Mouse (Mus musculus): ENCODE measurements at regions not wholly inside any gene's neighbourhood (a gene's known extent, or its start where the extent isn't known, plus 50 kb on each side); places are given as distances from the start of the nearest gene placed in this dataset.
A peak's percentile ranks its signal among the peaks of the same experiment; 100 is the strongest.

DNA sequence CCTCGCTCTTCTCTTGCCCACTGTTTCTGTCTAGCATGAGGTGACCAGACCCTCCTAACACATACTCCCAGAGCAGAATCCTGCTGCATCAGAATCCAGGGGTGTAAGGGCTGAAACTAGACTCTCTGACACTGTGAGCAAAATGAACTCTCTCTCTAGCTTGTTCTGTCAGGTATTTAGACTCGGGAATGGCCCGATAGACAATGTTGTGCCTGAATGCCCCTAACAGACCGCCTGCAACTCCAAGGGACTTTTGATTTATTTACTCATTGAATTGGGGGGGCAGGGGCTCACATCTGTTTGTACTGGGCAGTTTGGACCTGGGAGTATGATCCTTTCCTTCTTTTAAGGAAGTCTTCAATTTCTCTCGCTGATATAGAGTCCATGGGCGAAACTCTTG, 469.3 kb upstream of the Trpc7 start:
- no peak for DNase-seq (ENCODE audit: low read depth, low spot score)

DNA sequence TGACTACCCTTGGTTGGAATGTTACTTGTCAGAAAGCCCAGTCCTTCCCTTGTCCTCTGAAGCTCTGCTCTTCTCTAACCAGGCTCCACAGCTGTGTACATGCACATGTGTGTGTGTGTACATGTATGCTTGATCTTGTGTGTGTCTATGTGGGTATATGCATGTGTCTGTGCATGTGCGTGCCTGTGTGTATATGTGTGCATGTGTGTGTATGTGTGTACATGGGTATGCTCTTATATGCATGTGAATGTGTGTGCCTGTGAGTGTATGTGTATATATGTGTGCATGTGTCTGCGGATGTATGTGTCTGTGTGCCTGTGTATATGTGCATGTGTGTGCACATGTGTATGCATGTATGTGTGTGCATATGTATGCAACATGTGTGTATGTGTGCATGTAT, 468.6 kb upstream of the Trpc7 start:
- DNase-seq (ENCODE audit: low read depth, low spot score), result no peak

DNA sequence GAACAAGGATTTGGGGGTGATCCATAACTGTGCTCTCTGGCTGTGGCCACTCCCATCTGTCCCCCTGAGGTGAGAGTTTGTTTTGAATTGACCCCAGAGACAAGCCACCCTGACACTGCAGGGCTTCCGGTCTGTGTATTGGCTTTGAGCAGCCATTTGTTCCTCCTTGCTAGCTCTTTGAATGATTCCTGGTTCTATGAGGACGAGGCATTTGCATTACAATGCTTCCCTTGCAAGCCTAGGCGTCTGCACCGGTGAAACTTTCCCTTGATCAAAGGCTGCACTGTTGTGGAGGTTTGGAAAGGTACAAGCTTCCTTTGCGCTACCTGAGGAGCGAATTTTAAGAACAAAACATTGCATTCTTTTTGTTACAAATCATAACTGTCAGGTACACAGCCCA, 466.8 kb upstream of the Trpc7 start:
- peak; percentile 52 for DNase-seq (ENCODE audit: low read depth, low spot score)

DNA sequence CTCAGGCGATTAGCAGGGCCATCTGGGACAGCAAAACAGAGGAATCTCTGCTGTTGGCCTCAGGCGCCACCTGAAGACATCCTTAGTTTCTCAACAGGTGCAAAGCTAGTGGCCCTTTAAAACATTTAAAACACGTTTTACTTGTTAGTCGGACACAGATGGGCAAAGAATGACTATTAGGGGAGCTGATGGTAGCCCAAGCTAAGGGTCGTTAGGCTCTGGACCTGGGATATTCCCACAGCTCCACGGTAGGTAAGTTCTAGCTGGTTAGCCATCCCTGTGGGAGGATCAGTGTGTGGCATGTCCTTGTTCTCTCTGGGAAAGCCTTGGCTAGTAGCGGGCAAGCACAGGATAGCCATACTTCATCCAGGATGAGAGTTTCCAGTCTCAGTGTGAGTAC, 465.5 kb upstream of the Trpc7 start:
- DNase-seq (ENCODE audit: low read depth, low spot score), result no peak

DNA sequence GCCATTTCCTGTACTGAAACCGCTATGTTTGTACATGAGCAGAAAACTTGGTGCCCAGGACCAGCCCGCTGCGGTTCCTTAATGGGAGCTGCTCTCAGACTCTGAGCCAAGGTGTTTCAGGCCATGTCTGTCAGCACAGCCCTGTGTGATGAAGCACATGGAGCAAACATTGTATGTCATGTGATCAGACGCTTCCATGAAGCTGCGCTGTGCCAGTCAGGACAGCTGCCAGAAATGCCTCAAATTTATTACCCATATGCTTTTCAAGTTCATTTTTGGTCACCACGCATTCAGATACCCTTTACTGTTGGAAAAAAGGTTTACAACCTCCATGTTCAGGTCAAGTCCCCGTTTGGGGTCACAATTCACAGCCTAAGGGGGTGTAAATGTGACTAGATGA, 458.8 kb upstream of the Trpc7 start:
- DNase-seq (ENCODE audit: low read depth, low spot score), result no peak

DNA sequence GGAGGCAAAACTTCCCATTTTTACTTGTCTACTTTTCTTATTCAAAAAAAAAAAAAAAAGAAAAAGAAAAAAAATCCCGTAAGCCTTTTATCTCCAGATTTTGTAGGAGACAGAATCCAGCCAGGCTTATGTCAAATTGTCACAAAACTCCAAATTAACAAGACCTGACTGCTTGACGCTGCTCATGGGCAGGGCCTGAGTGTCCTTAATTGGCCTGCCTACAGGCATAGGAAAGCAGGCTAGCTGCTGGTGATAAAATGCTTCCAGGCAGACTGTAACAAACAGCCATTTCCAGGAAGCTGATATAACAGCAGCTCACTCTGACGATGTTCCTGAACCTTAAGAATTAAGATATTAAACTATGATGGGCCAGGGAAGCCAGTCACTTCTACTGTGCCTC, 458.2 kb upstream of the Trpc7 start:
- no peak for DNase-seq (ENCODE audit: low read depth, low spot score)

DNA sequence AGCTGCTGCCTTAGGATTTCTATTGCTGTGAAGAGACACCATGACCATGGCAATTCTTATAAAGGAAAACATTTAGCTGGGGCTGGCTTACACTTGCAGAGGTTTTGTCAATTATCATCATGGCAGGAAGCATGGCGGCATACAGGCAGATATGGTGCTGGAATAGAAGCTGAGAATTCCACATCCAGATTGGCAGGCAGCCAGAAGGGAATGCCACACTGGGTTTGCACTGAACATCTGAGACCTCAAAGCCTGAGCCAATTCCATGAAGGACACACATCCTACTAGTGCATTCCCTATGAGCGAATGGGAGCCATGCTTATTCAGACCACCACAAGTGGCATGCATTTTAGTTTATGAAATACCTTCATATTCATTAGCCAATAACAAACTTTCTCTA, 455.0 kb upstream of the Trpc7 start:
- no peak for DNase-seq (ENCODE audit: low read depth, low spot score)

DNA sequence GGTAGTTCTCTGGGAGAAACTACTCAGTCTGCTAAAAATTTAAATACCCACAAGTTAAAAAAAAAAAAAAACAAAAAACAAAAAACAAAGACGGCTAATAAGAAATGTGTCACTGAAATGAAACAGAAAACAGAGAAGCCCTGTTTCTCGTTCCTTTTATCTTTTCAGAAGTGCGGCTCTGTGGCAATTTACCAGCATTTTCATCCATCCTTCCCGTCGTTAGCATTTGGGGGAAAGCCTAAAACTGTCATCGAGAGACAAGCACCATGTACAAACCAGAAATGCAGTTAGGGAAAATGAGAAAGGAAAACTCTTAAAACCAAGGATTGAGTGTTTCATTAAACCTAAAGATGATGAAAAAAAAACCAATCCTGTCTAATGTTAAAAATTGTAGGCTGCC, 442.9 kb upstream of the Trpc7 start:
- no peak for DNase-seq (ENCODE audit: low read depth, low spot score)

DNA sequence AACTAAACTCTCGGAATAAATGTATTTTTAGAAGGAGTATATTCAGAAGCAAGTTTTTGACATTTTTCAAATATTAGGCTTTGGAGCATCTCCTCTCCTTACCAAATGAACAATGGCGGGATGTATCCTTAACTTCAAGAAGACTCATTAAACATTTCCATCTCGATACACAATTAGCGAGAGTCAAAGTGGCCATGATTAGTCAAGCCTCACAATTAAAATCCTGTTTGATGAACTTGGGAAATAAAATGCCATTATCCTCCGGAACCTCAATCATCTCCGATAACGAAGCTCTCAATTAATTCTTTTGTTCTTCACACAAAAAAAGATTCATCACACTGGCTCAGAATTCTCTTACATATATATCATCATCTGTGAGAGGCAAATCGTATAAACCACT, 440.8 kb upstream of the Trpc7 start:
- DNase-seq (ENCODE audit: low read depth, low spot score), result no peak

DNA sequence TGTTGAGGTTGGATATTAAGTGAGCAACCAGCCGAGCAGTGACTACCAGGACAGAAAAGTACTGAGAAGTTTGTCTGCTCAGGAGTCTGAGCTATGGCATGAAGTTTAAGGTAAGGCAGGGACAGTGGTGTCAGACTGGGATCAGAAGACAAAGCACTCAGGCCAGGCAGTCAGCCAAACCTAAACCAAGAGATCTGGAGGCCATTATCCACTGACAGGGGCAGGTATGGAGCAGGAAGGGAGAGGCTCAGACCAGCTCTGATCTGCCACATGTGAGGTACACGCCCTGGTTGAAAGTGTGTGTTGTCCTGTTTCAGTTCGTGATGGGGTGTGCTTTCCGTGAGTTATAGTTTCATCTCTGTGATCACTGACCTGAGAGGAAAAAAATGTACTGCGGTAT, 437.2 kb upstream of the Trpc7 start:
- DNase-seq (ENCODE audit: low read depth, low spot score), result no peak

DNA sequence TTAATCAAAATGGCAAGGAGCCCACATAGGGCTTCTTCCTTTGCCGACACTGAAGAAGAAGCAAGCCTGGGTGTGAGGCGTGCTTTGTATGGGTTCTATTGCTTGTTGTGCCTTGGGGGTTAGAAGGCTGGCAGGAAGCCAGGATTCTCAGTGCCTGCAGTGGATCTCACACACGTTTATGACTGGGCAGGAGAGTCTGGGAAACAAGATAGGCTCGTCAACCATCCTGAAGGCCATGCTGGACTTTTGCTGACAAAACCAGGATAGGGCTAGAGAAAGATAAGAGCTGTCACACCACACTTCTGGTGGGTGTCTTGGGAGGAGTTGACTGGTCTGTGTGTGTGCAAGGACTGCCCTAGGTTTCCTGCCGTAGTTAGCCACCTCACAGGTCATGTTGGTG, 436.1 kb upstream of the Trpc7 start:
- no peak for DNase-seq (ENCODE audit: low read depth, low spot score)

DNA sequence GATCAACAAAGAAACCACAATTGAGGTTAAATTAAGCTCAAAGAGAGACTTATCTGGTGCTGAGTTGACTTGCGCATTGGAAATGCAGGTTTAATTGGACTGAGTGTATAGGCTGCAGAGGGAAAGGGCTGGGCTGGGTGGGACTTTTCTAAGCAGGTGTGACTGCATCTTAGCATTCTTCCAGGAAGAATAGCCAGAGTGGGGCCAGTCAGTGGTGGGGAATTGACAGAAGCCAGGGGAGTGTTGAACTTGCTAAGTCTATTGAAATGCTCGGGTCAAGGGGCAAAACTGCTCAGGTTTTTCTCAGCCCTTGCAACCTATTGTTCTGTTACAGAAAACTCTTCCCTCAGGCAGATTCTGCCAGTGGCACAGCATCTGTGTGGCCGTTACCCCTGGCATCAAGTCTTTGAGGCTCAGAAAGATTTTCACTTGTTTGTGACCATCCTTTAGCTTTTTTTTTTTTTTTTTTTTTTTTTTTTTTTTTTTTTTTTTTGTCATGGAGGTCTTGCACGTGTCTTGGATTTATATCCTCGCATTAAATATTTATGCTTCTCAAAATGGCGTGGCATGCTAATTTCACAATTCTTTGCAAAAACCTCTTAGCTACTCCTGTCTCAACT, 429.6 kb upstream of the Trpc7 start:
- DNase-seq (ENCODE audit: low read depth, low spot score), result no peak

DNA sequence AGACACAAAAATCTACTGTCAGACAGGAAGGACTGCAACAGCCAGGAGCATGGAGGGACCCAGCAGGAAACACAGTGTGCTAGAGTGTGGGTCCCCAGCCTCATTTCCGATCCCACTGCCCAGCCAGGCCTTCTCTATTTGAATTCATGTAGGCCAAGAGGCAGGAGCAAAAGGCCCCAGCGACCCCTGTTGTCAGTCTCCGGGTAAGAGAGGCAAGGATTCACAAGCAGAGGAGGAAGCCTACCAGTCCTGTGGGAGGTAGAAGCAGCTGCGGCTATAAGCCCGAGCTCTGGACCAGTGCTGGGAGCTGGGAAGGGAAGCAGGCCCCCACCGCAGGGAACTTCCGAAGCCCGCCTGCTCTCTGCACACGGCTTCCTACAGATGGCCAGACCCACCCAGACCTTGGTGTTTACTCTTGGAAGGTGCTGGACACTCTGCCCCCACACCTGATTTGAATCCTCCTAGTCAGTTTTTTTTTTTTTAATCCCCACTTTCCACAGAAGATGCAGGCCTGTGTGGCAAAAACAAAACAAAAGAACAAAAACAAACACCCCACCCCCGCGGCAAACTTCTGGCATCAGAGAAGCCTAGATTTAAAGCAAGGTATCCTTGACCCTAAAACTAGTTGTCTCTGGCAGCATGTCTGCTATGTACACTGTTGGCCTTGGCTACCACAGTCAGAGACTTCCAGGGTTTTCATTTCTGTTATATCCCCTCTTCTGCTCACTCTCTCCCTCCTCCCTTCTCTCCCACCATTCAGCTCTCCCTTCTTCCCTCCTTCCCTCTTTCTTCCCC, 420.6 kb upstream of the Trpc7 start:
- DNase-seq (ENCODE audit: low read depth, low spot score), result no peak

DNA sequence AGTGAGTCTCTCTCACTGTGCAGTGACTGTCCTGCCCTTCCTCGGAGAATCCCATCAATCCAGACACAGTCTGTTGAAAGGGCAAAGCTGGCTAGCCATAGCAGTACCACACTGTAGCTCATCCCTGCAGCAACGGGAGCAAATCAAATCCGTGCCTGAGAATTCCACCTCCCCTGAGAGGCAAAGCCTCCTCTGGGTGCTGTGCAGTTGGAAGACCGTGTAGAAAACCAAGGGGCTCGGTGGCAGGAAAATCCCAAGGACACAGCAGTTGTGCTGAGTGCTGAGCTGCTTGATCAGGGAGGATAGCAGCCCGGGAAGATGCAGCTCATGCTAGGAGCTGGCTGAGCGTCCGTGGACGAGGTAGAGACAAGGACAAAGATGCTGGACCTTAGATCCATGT, 418.7 kb upstream of the Trpc7 start:
- no peak for DNase-seq (ENCODE audit: low read depth, low spot score)

DNA sequence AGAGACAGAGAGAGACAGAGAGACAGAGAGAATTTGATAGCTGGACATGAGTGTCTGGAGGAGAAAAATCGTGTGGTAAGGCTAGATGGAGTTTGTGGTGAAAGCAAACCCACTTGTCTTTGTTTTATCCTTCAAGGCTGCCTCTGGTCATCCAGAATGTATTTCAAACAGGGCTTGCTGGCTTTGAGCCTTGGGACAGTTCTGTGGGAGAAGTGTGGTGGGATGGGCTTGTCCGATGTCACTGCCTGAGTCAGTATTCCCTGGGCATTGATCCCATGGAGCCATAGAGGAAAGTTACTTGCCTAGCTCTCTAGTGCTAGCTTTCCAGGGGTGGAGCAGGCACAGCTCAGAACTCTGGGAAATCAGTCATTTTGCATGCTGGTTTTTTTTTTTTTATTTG, 417.9 kb upstream of the Trpc7 start:
- DNase-seq (ENCODE audit: low read depth, low spot score), result no peak

DNA sequence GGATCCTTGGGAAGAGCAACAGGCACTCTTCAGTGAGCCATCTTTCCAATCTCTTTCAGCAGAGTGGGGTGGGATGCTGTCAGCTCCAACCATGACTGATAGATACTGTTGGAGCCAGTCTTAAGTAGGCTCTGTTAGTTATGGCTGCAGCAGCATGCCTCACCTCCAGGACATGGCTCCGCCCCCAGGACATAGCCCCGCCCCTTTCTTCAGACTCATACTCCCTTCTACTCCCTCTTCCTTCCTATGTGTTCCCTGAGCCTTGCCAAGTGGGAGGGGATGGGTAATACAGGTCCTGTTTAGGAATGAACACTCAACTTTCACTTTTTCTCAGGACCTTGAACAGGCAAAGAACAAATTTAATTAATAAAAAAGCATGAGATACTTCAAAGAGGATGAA, 415.4 kb upstream of the Trpc7 start:
- DNase-seq (ENCODE audit: low read depth, low spot score), result no peak

DNA sequence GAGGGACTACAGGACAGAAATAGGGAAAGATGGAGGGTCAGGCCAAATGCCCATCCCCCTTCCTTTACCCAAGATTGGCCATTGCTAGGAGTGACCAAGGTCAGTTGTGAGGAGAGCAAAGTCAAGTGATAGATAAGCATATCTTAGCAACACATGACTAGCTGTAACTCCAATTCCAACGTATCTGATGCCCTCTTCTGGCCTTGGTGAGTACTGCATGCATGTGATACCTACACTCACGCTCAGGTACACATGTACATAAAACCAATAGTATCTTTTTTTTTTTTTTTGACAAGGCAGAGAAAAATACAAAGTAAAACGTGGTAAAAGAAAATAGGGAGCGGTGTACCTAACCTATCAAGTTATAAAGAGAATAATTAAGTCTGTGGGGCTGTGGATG, 413.8 kb upstream of the Trpc7 start:
- no peak for DNase-seq (ENCODE audit: low read depth, low spot score)

DNA sequence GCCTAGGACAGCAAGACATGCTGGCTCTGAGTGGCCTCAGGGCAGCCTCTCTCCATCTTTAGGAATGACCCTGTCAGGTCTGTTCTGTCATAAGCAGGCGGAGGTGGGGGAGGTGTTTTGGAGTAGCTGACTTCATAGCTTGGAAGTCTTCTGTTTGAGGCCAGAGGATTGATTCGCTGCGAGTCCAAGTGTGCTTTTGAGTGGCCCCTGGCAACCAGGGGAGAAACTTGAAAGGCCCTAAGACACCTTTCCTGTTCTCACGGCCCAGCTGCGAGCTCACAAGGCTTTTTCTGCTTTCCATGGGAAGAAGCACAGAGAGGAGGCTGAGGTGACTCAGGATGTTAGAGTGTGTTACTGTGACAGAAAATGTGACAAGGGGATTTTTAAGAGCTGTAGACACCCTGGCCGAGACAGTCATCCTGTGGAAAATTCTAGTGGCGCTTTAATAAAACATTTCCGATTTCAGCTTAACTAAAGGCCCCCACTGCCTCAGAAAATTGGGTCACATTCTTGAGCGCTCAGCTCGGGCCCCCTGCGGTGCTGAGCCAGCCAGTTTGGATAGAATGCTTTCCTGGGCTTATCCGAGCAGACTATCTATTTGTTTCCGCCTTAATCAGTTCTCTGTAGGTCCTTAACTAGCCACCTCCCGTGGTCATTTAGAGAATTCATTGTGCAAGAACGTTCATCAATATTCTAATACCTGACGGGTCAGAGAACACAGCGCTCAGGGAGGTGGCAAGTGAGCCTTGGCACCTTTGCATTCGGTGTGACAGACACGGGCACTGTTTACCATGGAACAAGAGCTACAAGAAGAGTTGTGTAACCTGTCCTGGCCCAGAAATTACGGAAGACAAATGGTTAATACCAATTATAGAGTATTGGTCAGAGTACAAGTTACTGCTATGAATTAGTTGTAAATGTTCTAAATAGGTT, 412.4 kb upstream of the Trpc7 start:
- no peak for DNase-seq (ENCODE audit: low read depth, low spot score)

DNA sequence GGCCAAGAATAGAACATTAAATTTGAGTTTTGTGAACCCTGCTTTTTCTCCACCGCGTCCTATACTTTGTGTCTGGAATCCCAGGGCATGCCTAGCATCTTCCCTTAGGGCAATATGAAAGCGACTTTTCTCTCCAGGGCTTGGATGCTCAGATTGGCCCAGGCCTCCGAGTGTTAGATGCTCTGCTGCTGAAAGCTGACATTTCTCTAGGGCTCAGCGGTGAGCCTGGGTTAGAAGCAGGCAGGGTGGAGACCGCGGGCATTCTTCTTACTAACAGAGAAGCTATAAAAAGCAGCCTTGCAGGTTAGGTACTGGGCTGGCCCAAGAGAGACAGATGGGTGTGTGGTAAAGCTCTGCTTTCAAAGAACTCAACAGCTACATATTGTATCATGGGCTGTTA, 409.8 kb upstream of the Trpc7 start:
- DNase-seq (ENCODE audit: low read depth, low spot score), result no peak

DNA sequence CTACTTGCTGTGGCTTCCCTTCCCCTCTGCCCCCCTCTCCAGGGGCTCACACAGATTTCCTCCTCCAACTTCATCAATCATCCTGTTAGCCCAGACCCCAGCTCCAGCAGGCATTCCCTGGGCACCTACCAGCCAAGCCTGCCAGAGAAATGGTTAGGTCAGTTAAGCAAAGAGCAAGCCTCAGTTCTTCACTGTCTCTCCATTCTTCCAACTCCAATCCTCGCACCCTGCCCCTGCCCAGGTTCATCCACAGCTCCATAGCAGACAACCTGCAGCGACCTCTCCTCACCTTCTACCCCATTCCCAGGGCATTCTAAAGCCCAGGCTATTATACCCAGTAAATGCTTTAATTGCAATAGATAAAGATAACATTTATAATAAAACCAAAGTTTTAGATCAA, 408.0 kb upstream of the Trpc7 start:
- no peak for DNase-seq (ENCODE audit: low read depth, low spot score)

DNA sequence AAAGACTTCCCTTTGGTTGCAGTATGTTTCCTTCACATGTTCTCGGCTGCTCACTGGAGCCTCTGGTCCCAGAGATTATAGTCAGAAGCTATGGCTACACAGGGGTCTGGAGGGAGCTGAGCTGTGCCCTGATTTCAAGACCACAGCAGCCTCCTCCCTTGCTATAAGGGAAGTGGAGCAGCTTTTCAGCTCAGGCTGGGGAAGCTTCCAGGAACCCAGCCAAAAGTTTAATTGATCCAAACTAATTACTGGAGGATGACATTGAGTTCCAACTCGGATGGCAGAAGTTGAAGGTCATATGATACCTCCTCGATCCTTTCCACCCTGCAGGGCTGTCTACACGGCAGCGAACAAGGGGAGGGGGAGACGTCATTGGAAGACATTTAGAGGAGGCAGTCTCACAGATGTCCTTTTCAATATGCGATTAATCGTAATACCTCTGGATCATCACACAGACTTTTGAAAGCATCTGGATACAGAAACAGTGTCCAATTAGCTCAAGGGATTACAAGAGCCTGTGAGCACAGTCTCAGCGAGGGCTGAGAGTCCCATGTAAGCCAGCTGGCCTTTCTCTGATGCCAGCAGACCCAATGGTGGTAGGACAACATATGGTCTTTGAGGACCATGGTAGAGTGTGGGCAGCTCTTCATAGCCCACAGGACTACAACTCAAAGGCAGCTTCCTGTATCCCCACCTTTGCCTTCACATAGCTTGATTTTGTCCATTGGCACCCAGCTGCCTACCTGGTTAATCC, 396.1 kb upstream of the Trpc7 start:
- no peak for DNase-seq (ENCODE audit: low read depth, low spot score)

DNA sequence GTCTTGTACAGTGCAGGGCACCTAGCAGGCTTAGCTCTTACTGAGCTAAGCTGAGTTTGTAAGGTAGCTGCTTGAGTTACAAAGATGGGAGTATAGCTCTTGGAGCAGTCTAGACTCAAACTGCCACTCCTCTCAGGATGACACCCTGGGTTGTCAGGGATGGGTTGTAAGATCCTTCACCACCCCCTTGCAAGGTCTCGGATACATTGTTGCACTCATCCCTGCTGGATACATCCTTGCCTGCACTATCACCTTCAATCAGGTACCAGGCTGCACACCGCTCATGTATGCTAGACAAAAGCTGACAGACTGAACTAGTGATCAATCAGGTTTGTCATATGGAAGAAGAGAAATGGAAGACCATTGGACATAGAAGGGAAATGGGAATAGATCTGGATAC, 390.4 kb upstream of the Trpc7 start:
- no peak for DNase-seq (ENCODE audit: low read depth, low spot score)
